Mouse (Mus musculus) CH12.LX (cell line): ENCODE data around the gene Rex1bd. TPM values are rescaled to one million over a fixed set of nuclear protein-coding genes. Genes with fewer than 3 reads are reported as not detected.

Source experiments
- DNase-seq: peaks from one replicate; pipeline ENCODE4 v3.0.0-alpha.2; 2013; ENCODE audit errors: extremely low read depth
- H3K27ac ChIP-seq: 2 replicates; pipeline ENCODE4 v1.5.1; 2012; ENCODE audit warnings: low read depth, mild to moderate bottlenecking, control low read depth, moderate library complexity; ENCODE audit not compliant: insufficient read depth
- H3K27me3 ChIP-seq: replicated peaks from 2 replicates; pipeline ENCODE3; 2012; ENCODE audit warnings: inconsistent platforms
- H3K36me3 ChIP-seq, 2 experiments: replicated peaks in 1 of 2; 2 replicates each; pipeline versions ENCODE3 to v1.6.1; 2012; ENCODE audit warnings: inconsistent platforms in 1 of 2, low read length in 1 of 2, mild to moderate bottlenecking in 1 of 2, mixed read lengths in 1 of 2, moderate library complexity in 1 of 2; ENCODE audit not compliant: control insufficient read depth in 1 of 2, insufficient read depth in 1 of 2
- H3K4me1 ChIP-seq, 2 experiments: 2 replicates each; pipeline ENCODE4 v1.6.1; 2012; ENCODE audit warnings: inconsistent platforms in 1 of 2, moderate library complexity in 1 of 2; ENCODE audit not compliant: insufficient read depth in 2 of 2, control insufficient read depth in 1 of 2
- H3K4me2 ChIP-seq: 2 replicates; pipeline ENCODE4 v1.6.1; 2012; ENCODE audit warnings: low read depth, mild to moderate bottlenecking, control low read depth; ENCODE audit not compliant: poor library complexity, insufficient read depth, severe bottlenecking
- H3K4me3 ChIP-seq, 3 experiments: fragments of 150-350 bp in 1 of 3; sonication (generic) in 1 of 3; replicated peaks in 1 of 3; 2 replicates each; pipeline versions ENCODE3 to v1.5.1; 2011 to 2012; ENCODE audit warnings: low read depth in 2 of 3, low read length in 2 of 3, mild to moderate bottlenecking in 2 of 3, moderate library complexity in 2 of 3, control low read depth in 1 of 3, improper control_type of control experiment in 1 of 3, inconsistent platforms in 1 of 3, mixed read lengths in 1 of 3; ENCODE audit not compliant: poor library complexity in 1 of 3
- H3K79me2 ChIP-seq: replicated peaks from 2 replicates; pipeline ENCODE4 v1.6.1; 2012; ENCODE audit warnings: mild to moderate bottlenecking, moderate library complexity; ENCODE audit not compliant: control insufficient read depth, poor library complexity, insufficient read depth, severe bottlenecking; ENCODE audit errors: extremely low read depth
- H3K9ac ChIP-seq: 2 replicates; pipeline ENCODE4 v1.6.1; 2012; ENCODE audit warnings: low read depth, mild to moderate bottlenecking, control low read depth, moderate library complexity; ENCODE audit not compliant: insufficient read depth
- H3K9me3 ChIP-seq: replicated peaks from 2 replicates; pipeline ENCODE3; 2012; ENCODE audit warnings: low read length, inconsistent platforms, mixed read lengths
- BHLHE40 ChIP-seq: IDR thresholded peaks from 2 replicates; pipeline ENCODE4 v1.6.1; 2011; ENCODE audit warnings: mild to moderate bottlenecking, low read depth, low read length, improper control_type of control experiment
- CHD1 ChIP-seq: IDR thresholded peaks from 2 replicates; pipeline ENCODE4 v1.6.1; 2012; ENCODE audit warnings: low read depth, low read length, improper control_type of control experiment, inconsistent platforms
- CHD2 ChIP-seq: IDR thresholded peaks from 2 replicates; pipeline ENCODE4 v1.6.1; 2011; ENCODE audit warnings: low read length, improper control_type of control experiment
- CTCF ChIP-seq, 2 experiments: IDR thresholded peaks in 1 of 2; conservative IDR thresholded peaks in 1 of 2; 2 replicates each; pipeline ENCODE4 v1.5.1; 2011 to 2012; ENCODE audit warnings: low read depth in 2 of 2, low read length in 2 of 2, improper control_type of control experiment in 1 of 2, inconsistent platforms in 1 of 2, mild to moderate bottlenecking in 1 of 2, moderate library complexity in 1 of 2
- E2F4 ChIP-seq: IDR thresholded peaks from 2 replicates; pipeline ENCODE4 v1.6.1; 2011; ENCODE audit warnings: low read depth, low read length, improper control_type of control experiment; ENCODE audit not compliant: insufficient replicate concordance
- ELF1 ChIP-seq: IDR thresholded peaks from 2 replicates; pipeline ENCODE4 v1.6.1; 2014; ENCODE audit warnings: low read depth, mild to moderate bottlenecking, inconsistent platforms, low read length, improper control_type of control experiment
- EP300 ChIP-seq: IDR thresholded peaks from 2 replicates; pipeline ENCODE4 v1.6.1; 2011; ENCODE audit warnings: low read length, improper control_type of control experiment
- ETS1 ChIP-seq: conservative IDR thresholded peaks from 2 replicates; pipeline ENCODE4 v1.6.1; 2012; ENCODE audit warnings: low read depth, mild to moderate bottlenecking, inconsistent platforms, low read length, improper control_type of control experiment, moderate library complexity
- GABPA ChIP-seq: IDR thresholded peaks from 2 replicates; pipeline ENCODE4 v1.6.1; 2012; ENCODE audit warnings: low read depth, low read length, improper control_type of control experiment, inconsistent platforms; ENCODE audit not compliant: insufficient replicate concordance
- HCFC1 ChIP-seq: IDR thresholded peaks from 2 replicates; pipeline ENCODE4 v1.6.1; 2012; ENCODE audit warnings: low read depth, mild to moderate bottlenecking, inconsistent platforms, low read length, improper control_type of control experiment
- IRF4 ChIP-seq: IDR thresholded peaks from 2 replicates; pipeline ENCODE4 v1.6.1; 2014; ENCODE audit warnings: low read depth, mild to moderate bottlenecking, inconsistent platforms, low read length, improper control_type of control experiment
- JUN ChIP-seq: IDR thresholded peaks from 2 replicates; pipeline ENCODE4 v1.6.1; 2011; ENCODE audit warnings: low read depth, mild to moderate bottlenecking, low read length, improper control_type of control experiment, moderate library complexity; ENCODE audit not compliant: insufficient read depth
- JUND ChIP-seq: conservative IDR thresholded peaks from 2 replicates; pipeline ENCODE4 v1.6.1; 2011; ENCODE audit warnings: low read depth, low read length, improper control_type of control experiment
- KAT2A ChIP-seq: IDR thresholded peaks from 2 replicates; pipeline ENCODE4 v1.6.1; 2012; ENCODE audit warnings: low read length, improper control_type of control experiment, inconsistent platforms; ENCODE audit not compliant: insufficient replicate concordance
- MAFK ChIP-seq: IDR thresholded peaks from 2 replicates; pipeline ENCODE4 v1.6.1; 2011; ENCODE audit warnings: low read length, improper control_type of control experiment; ENCODE audit not compliant: insufficient replicate concordance
- MAX ChIP-seq: IDR thresholded peaks from 2 replicates; pipeline ENCODE4 v1.6.1; 2011; ENCODE audit warnings: low read length, improper control_type of control experiment
- MAZ ChIP-seq: IDR thresholded peaks from 2 replicates; pipeline ENCODE4 v1.6.1; 2012; ENCODE audit warnings: low read depth, mild to moderate bottlenecking, inconsistent platforms, low read length, improper control_type of control experiment, moderate library complexity
- MEF2A ChIP-seq: IDR thresholded peaks from 2 replicates; pipeline ENCODE4 v1.6.1; 2014; ENCODE audit warnings: low read depth, mild to moderate bottlenecking, inconsistent platforms, low read length, improper control_type of control experiment, borderline replicate concordance
- MXI1 ChIP-seq: IDR thresholded peaks from 2 replicates; pipeline ENCODE4 v1.6.1; 2011; ENCODE audit warnings: mild to moderate bottlenecking, low read depth, low read length, improper control_type of control experiment
- MYC ChIP-seq: IDR thresholded peaks from 2 replicates; pipeline ENCODE4 v1.6.1; 2011; ENCODE audit warnings: low read depth, mild to moderate bottlenecking, improper control_type of control experiment, low read length
- NELFE ChIP-seq: IDR thresholded peaks from 2 replicates; pipeline ENCODE4 v1.6.1; 2011; ENCODE audit warnings: low read depth, low read length, improper control_type of control experiment
- NRF1 ChIP-seq: IDR thresholded peaks from 2 replicates; pipeline ENCODE4 v1.6.1; 2014; ENCODE audit warnings: low read depth, mild to moderate bottlenecking, inconsistent platforms, low read length, improper control_type of control experiment, moderate library complexity
- PAX5 ChIP-seq: IDR thresholded peaks from 2 replicates; pipeline ENCODE4 v1.6.1; 2012; ENCODE audit warnings: low read length, inconsistent platforms, mixed read lengths
- POLR2A ChIP-seq: IDR thresholded peaks from 2 replicates; pipeline ENCODE4 v1.6.1; 2011; ENCODE audit warnings: low read depth, mild to moderate bottlenecking, improper control_type of control experiment, low read length
- POLR2AphosphoS2 ChIP-seq: IDR thresholded peaks from 2 replicates; pipeline ENCODE4 v1.6.1; 2011; ENCODE audit warnings: low read depth, low read length, improper control_type of control experiment
- RAD21 ChIP-seq: IDR thresholded peaks from 2 replicates; pipeline ENCODE4 v1.6.1; 2011; ENCODE audit warnings: low read depth, mild to moderate bottlenecking, low read length, improper control_type of control experiment, moderate library complexity
- RCOR1 ChIP-seq: conservative IDR thresholded peaks from 2 replicates; pipeline ENCODE4 v1.6.1; 2012; ENCODE audit warnings: low read depth, mild to moderate bottlenecking, inconsistent platforms, low read length, improper control_type of control experiment
- SIN3A ChIP-seq: IDR thresholded peaks from 2 replicates; pipeline ENCODE4 v1.6.1; 2012; ENCODE audit warnings: low read length, improper control_type of control experiment, inconsistent platforms
- SMC3 ChIP-seq: IDR thresholded peaks from 2 replicates; pipeline ENCODE4 v1.6.1; 2011; ENCODE audit warnings: low read depth, low read length, improper control_type of control experiment
- TBP ChIP-seq: conservative IDR thresholded peaks from 2 replicates; pipeline ENCODE4 v1.6.1; 2011; ENCODE audit warnings: low read depth, low read length, improper control_type of control experiment
- TCF12 ChIP-seq: IDR thresholded peaks from 2 replicates; pipeline ENCODE4 v1.6.1; 2014; ENCODE audit warnings: low read depth, mild to moderate bottlenecking, inconsistent platforms, low read length, improper control_type of control experiment
- UBTF ChIP-seq: IDR thresholded peaks from 2 replicates; pipeline ENCODE4 v1.6.1; 2012; ENCODE audit warnings: low read depth, mild to moderate bottlenecking, inconsistent platforms, low read length, improper control_type of control experiment, moderate library complexity
- USF1 ChIP-seq: IDR thresholded peaks from 2 replicates; pipeline ENCODE4 v1.6.1; 2014; ENCODE audit warnings: low read depth, mild to moderate bottlenecking, inconsistent platforms, low read length, improper control_type of control experiment
- USF2 ChIP-seq: conservative IDR thresholded peaks from 2 replicates; pipeline ENCODE4 v1.6.1; 2011; ENCODE audit warnings: low read depth, low read length, improper control_type of control experiment
- ZC3H11A ChIP-seq: IDR thresholded peaks from 2 replicates; pipeline ENCODE4 v1.6.1; 2012; ENCODE audit warnings: low read depth, mild to moderate bottlenecking, inconsistent platforms, low read length, improper control_type of control experiment
- ZKSCAN1 ChIP-seq: IDR thresholded peaks from 2 replicates; pipeline ENCODE4 v1.6.1; 2012; ENCODE audit warnings: low read depth, inconsistent platforms, low read length, improper control_type of control experiment, borderline replicate concordance
- ZMIZ1 ChIP-seq: IDR thresholded peaks from 2 replicates; pipeline ENCODE4 v1.6.1; 2012; ENCODE audit warnings: low read depth, mild to moderate bottlenecking, inconsistent platforms, low read length, improper control_type of control experiment
- ZNF384 ChIP-seq: IDR thresholded peaks from 2 replicates; pipeline ENCODE4 v1.6.1; 2012; ENCODE audit warnings: low read depth, low read length, improper control_type of control experiment, inconsistent platforms
- dilution Hi-C: fragments of 300-500 bp; cut with MboI; formaldehyde crosslinking; loops from 2 replicates; pipeline ENCODE4 v1.14.3; 2020; ENCODE audit warnings: low sequenced_read_pairs; ENCODE audit not compliant: extremely low pct_unique_long_range_greater_than_20kb, extremely low pct_ligation_motif_present
- in situ Hi-C: fragments of 300-500 bp; cut with MboI; formaldehyde crosslinking; loops from 3 replicates; pipeline ENCODE4 v1.14.3; 2019; ENCODE audit warnings: low sequenced_read_pairs, low pct_ligation_motif_present, low pct_unique_long_range_greater_than_20kb, mixed read lengths
- polyA plus RNA-seq: library from polyadenylated mRNA; unstranded; fragments of >175 nt; gene quantifications from 2 replicates; pipeline ENCODE4 v1.2.1, GENCODE M21; 2012; ENCODE audit warnings: low read depth; ENCODE audit not compliant: insufficient read length
- total RNA-seq, 2 experiments: library from RNA; depleted of rRNA; stranded (reverse); fragments of 300-350 nt in 1 of 2; fragments of >200 nt in 1 of 2; gene quantifications; 2 replicates each; pipeline ENCODE4 v1.2.3; 2012 to 2014

Rex1bd gene
- total and polyA plus RNA-seq, 3 experiments, result 38.4 to 90.0 (median 47.8) TPM

DNA sequence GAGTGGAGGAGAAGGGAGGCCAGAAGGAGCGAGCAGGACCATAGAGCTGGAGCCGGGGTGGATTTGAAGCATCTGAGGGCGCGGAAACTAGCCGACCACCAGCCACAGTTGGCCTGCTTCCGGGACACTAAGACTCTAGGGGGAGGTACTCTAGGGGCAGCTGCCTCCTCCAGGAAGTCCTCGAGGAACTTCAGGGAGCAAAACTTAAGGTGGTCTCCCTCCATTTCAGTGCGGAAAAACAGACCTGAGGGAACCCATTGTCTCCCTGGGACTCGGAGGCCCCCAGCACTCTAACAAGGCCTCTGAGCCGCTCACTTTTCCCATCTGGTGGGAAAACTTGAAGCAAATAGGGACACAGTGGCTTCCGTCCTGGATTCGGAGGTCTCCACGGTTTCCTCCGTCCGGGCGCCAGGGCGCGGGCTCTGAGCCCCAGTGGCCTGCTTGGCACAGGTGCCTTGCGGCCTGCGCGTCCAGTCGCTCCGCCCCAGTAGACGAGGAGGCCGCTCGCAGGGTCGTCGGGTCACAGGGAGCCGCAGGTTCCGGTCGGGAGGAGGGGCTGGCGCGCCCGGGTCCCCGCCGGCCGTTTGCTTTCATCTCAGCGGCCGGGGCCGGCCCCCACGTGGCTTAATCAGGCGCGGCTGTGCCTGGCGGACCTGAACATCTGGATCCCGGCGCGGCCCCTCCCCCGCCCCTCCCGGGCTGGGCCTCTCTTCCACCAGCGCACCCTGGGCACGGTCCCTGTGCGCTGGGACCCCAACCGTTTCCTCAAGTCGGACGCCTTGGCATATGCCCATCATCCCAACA lies 18.4 kb downstream of the Rex1bd start:
- Histone ChIP-seq H3K4me1 (peaks cover 10 to 25% of the 10 kb centered on the region in 2 experiments), H3K79me2 (no peaks in the 10 kb centered on the region), H3K9ac (no peak overlapping the region), H3K4me3 (peak overlapping the region in 1 of 3 experiments; percentile 9), H3K27ac (no peak overlapping the region), H3K36me3 (no peaks in the 10 kb centered on the region), H3K9me3 (no peaks in the 10 kb centered on the region), H3K27me3 (peaks cover 96% of the 10 kb centered on the region), H3K4me2 (peak overlapping the region; percentile 26)
- dilution Hi-C loops, result no loop called here
- in situ Hi-C loops, result no loop called here
- DNase-seq, result no peak
- no peak for TF ChIP-seq JUN
- no peak for TF ChIP-seq CHD2
- TF ChIP-seq MEF2A, result no peak
- no peak for TF ChIP-seq KAT2A
- no peak for TF ChIP-seq GABPA
- TF ChIP-seq PAX5, result no peak
- TF ChIP-seq ETS1, result no peak
- TF ChIP-seq SIN3A, result no peak
- no peak for TF ChIP-seq ZMIZ1
- 0 out of 2 replicates have a peak, but pooled peaks have one; percentile 65 for TF ChIP-seq UBTF
- TF ChIP-seq IRF4, result no peak
- 0 out of 2 replicates have a peak, but pooled peaks have one; percentile 24 for TF ChIP-seq POLR2A
- TF ChIP-seq ZNF384, result no peak
- no peak for TF ChIP-seq E2F4
- TF ChIP-seq USF1, result peak; percentile 40
- no peak for TF ChIP-seq NELFE
- no peak for TF ChIP-seq ELF1
- TF ChIP-seq TBP, result no peak
- TF ChIP-seq POLR2AphosphoS2, result no peak
- no peak for TF ChIP-seq USF2
- TF ChIP-seq MAFK, result no peak
- TF ChIP-seq EP300, result no peak
- no peak for TF ChIP-seq RAD21
- peak; percentile 65; the same call in 1 of the 2 replicates for TF ChIP-seq MXI1
- no peak for TF ChIP-seq CTCF (conservative IDR thresholded peaks at IDR 0.05 in 1 of 2, IDR thresholded peaks at IDR 0.05 in 1 of 2; ENCODE audit: low read depth in 2 of 2, low read length in 2 of 2)
- peak; percentile 40; the same call in 1 of the 2 replicates for TF ChIP-seq TCF12
- TF ChIP-seq CHD1, result no peak
- 0 out of 2 replicates have a peak, but pooled peaks have one; percentile 20 for TF ChIP-seq NRF1
- TF ChIP-seq ZKSCAN1, result no peak
- no peak for TF ChIP-seq ZC3H11A
- TF ChIP-seq SMC3, result no peak
- no peak for TF ChIP-seq RCOR1
- TF ChIP-seq BHLHE40, result peak; percentile 50; the same call in 1 of the 2 replicates
- TF ChIP-seq HCFC1, result no peak
- TF ChIP-seq MAZ, result no peak
- TF ChIP-seq MAX, result peak; percentile 29; the same call in 1 of the 2 replicates
- TF ChIP-seq MYC, result no peak
- TF ChIP-seq JUND, result no peak
- TF ChIP-seq, all 38 proteins: peak for 8
